Mouse (Mus musculus): ENCODE data around the gene Dnmt3a.
A peak's percentile ranks its signal among the peaks of the same experiment; 100 is the strongest.

Gene Dnmt3a

GRCm38 (mm10) chr12:3877376-3877775 lies 71.6 kb downstream of the Dnmt3a start:
- no peak for DNase-seq (ENCODE audit: low spot score in 2 of 2)

- DNase-seq (ENCODE audit: low spot score in 2 of 2) = no peak
Measured at GRCm38 (mm10) chr12:3881474-3881873, 75.7 kb downstream of the Dnmt3a start.

DNA sequence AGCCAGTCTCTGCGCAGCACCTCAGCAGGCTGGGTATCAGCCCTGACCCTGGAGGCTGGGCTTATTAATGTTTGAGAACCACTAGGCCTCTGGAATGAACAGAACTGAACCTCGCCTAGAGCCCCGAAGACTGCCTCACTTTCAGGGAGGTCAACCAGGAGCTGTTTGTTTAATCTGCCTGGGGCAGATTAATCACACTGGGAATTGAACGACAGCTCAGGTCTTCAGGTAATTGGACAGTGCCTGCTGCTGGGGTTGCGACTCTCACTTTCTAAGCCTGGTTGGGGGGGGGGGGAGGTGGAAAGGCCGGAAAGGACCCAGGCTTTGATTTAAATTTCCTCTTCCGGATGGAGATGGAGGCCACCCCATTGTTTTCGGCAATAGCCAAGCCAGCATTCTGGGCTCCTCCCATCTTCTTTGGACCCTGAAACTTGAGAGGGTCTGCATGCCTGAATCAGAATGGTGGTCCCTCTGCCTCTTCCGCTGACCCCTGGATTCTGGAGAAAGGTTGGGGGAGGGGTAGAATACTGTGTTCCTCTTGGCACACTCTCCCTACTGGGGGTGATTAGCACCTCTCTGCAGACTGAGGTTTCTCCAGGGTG lies 79.2 kb downstream of the Dnmt3a start:
- no peak for DNase-seq (ENCODE audit: low spot score in 2 of 2)

- no peak for DNase-seq (ENCODE audit: low spot score in 2 of 2)
Measured at GRCm38 (mm10) chr12:3886601-3887000, 80.8 kb downstream of the Dnmt3a start.

DNA sequence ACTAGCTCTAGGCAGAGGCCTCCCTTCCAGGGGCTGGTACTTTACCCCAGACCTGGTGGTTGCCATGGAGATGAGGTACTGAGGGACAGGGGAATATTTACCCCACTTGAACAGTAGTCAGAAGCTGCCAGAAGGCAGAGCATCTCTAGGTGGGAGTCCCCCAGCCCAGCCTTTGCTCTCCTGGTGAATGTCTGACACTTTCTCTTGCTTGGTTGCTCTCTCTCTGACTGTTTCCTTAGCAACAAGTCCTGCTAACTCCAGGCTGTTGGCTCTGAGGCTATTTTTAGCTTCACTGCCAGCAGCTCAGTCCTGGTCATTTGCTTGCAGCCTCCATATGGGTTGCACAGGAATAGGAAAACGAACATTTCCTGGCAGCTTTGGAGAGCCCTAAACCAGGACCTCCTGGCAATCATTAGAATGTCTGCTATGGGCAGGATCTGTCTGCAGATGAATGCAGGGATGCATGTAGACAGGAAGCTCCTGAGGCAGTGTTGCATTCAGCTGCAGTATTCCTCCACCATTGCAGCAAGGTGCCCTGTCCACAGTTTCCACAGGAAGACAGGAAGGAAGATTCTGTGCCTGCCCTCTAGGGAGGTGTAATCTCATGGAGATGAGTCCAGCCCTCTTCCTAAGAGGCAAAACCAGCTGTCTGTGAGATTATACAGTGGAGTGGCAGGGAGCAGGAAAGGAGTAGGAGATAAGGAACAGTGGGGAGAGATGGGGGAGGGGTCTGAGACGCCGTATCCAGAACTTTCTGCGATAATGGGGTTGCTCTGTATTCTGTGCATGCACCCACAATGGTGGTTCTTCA lies 81.9 kb downstream of the Dnmt3a start:
- DNase-seq (ENCODE audit: low spot score in 2 of 2) = peak; percentile 66 to 82

DNA sequence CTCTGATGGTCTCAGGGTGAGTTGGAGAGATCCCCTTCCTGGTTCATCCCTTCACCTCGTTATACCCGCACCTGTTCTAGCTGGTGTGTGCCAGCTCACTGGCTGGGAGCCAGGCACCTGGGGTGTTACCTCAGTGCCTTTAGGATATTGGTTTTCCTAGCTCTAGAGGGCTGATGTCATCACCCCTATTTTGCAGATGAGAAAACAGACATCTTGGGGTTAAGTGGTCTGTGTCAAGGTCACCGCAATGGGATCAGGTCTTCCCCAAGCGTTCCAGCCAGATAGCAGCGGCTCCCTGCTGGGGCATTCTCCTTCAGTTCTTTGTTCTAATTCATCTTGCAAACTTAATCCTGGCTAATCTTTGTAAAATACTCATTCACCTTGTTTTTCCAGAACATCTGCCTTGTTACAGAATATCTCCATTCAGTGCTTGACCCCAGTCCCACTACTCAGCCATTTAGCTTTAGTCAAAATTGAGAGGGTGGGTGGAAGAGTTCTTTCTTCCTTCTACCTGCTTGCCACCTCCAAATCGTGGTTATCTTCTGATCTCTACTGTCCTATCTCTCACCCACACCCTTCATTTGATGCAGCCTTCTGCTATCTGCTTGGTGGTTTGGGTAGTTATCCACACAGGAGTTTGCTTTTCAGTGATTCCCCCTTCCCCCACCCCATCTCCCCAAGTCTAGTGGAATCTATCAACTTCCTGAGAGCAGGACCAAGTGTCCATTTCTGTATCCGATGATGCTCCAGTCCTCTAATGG lies 84.2 kb downstream of the Dnmt3a start:
- no peak for DNase-seq (ENCODE audit: low spot score in 2 of 2)

DNA sequence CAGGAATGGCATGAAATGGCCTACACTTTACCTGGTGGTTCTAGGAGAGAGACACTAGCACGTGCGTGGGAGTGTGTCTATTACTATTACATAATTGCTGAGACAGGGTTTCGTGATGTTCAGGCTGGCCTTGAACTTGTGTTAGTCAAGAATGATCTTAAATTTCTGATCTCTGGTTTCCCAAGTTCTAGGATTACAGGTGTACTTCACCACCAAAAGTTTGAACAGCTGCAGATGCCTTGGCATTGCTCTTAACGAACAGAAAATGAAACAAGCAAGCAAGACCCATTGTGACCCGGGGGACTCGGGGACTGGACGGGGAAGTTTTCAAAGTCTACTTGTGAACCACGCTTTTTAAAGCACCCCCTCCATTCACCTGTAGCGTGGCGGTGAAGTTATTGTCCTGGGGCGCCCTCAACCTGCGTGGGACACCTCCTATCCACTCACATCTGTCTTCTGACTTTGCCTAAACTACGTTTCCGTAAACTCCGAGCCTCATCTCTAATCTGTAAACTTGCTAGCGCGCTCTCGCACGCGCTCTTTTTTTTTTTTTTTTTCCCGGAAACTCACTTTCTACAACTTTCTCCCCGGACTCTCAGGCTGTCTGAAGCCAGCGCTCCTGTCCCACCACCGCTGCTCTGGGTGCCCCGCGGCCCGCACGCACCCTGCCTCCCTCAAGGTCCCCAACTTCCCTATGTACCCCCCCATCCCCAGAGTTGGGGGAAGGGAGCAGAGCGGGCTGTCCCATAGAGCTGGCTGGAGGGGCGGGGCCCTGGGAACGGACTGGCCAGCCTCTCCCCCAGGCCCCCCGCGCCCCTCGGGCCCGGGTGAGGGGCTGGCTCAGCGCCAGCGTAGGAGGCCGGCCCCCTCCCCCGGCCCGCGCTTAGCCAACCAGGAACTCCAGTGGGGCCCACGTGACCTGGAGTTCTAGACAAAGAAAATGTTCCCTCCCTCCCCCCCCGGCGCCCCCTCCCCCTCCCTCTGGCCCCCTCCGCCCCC lies 85.2 kb downstream of the Dnmt3a start:
- DNase-seq (ENCODE audit: low spot score in 2 of 2) = no peak

- DNase-seq (ENCODE audit: low spot score in 2 of 2) = no peak
Measured at GRCm38 (mm10) chr12:3891779-3892239, 86.0 kb downstream of the Dnmt3a start.

GRCm38 (mm10) chr12:3892240-3893059 lies 86.6 kb downstream of the Dnmt3a start:
- DNase-seq (ENCODE audit: low spot score in 2 of 2) = peak in 1 of 2 experiments; percentile 39

DNA sequence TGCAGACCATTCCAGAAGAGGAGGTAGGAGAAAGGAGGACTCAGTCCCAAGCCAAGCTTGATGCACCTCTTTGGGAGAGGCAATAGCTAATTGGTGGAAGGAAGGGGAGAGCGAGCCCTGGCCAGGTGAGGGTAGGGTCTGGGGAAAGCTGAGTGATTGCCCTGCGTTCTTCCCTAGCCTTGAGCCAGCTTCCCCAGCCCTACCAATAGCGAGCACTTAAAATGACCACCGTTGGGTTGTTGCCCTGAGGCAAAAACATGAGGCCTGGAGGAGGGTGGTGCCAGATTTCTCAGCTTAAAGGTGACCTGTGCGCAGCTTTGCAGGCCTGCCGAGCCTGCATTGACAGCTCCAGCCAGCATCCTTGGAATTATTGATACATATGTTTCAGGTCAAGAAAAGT lies 87.5 kb downstream of the Dnmt3a start:
- no peak for DNase-seq (ENCODE audit: low spot score in 2 of 2)

GRCm38 (mm10) chr12:3894525-3894924 lies 88.7 kb downstream of the Dnmt3a start:
- no peak for DNase-seq (ENCODE audit: low spot score in 2 of 2)

- DNase-seq (ENCODE audit: low spot score in 2 of 2) = no peak
Measured at GRCm38 (mm10) chr12:3897057-3897545, 91.3 kb downstream of the Dnmt3a start.

DNA sequence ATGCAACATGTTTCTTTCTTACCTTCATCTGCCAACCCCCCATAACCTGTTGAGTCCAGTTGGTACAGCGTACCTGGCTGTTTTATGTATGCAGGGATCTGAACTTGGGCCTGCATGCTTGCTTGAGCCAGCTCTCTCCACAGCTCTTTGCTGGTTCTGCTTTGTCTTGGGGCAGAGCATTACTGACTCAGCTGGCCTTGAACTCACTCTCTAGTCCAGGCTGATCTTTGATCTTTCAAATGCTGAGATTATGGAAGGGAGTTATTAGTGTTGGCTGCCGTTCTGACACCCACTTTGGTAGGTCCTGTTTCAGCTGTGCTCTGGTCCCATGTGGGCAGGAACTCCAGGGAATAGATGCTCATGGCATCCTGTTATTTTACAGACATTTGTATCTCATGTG lies 93.0 kb downstream of the Dnmt3a start:
- DNase-seq (ENCODE audit: low spot score in 2 of 2) = no peak

- no peak for DNase-seq (ENCODE audit: low spot score in 2 of 2)
Measured at GRCm38 (mm10) chr12:3905436-3905835, 99.6 kb downstream of the Dnmt3a start.

GRCm38 (mm10) chr12:3906308-3906707 lies 100.5 kb downstream of the Dnmt3a start:
- DNase-seq (ENCODE audit: low spot score in 2 of 2) = no peak

DNA sequence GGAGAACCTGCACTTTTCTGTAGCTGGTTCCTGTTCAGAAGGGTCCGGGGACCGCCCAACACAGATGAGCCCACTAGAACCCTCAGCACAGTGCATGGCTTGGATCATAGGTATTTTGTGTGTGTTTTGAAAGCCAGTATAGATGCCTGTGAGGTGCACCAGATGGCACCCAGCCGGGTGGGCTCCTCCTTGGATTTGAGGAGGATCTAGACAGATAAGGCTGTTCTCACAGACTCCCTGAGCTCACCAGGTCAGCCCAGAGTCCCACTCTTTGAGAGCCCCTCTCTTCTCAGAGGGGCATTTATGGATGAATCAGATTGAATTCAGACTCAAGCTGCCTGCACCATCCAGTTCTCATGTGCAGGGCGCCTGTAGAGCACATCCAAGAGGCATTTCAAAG lies 101.2 kb downstream of the Dnmt3a start:
- no peak for DNase-seq (ENCODE audit: low spot score in 2 of 2)

- no peak for DNase-seq (ENCODE audit: low spot score in 2 of 2)
Measured at GRCm38 (mm10) chr12:3907418-3907817, 101.6 kb downstream of the Dnmt3a start.

DNA sequence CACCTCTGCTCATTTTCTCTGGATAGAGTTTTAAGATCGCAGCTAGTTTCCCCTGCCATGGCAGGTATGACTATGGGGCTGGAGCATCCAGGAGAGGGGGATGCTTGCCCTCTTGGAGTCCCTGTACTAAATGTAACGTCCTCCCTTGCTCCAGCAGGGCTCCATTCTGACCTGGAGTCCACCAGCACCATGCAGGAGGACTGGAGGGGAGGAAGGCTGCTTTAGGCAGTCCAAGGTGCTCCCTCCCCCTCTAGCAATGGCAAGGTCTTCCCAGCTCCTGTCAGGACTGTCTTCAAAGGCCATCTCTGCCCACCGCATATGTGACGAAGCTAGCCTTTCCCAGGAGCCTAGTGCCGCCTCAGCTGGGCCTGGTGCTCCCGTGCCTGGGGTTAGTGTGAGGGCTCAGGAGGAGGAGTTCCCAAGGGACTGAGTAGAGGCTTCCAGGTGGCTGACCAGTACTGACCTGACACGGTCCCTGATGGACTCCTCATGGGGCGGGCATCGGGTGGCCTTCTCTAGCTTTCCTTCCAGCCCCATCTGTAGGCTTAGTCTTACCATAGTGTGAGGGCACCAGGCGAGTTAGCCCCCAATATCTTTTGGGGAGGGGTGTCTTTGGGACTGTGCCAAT lies 104.8 kb downstream of the Dnmt3a start:
- DNase-seq (ENCODE audit: low spot score in 2 of 2) = no peak

- DNase-seq (ENCODE audit: low spot score in 2 of 2) = no peak
Measured at GRCm38 (mm10) chr12:3911831-3912348, 106.1 kb downstream of the Dnmt3a start.

- no peak for DNase-seq (ENCODE audit: low spot score in 2 of 2)
Measured at GRCm38 (mm10) chr12:3915852-3916251, 110.0 kb downstream of the Dnmt3a start.

All from frontal cortex, postnatal 36 days (tissue).